In genomic region chrX:139751855-139752254, GRCm38 (mm10) we compare ENCODE assay signal across 10 mouse cellular contexts. TPM values are rescaled to one million over a fixed set of nuclear protein-coding genes. Genes with fewer than 3 reads are reported as not detected.
DNase-seq lines count a peak whose midpoint lies in the region; ATAC-seq and TF ChIP-seq lines count a peak whose summit lies in the region.
"Had no signal": no experiment of that assay in that cellular context is flagged by ENCODE, and none has a peak within 500 bp of the region (broad histone marks: within the 10 kb centered on the region; RNA-seq: fewer than 3 reads in every experiment).

No protein-coding gene starts in this region.

- TF ChIP-seq CTCF in E14TG2a.4 (conservative IDR thresholded peaks at IDR 0.05; ENCODE audit: low read length), result peak; percentile 50
- peak; percentile 84 for TF ChIP-seq CTCF in layer of hippocampus, adult 2 months (conservative IDR thresholded peaks at IDR 0.05)

- H3K9me3 ChIP-seq in E14TG2a.4 (ENCODE audit: low read length), result no peaks in the 10 kb centered on the region
- H3K9me3 ChIP-seq in neural tube, embryonic 11.5 days (ENCODE audit: control insufficient read depth, low read length), result no peaks in the 10 kb centered on the region
- no peaks in the 10 kb centered on the region for H3K9me3 ChIP-seq in midbrain, embryonic 11.5 days (ENCODE audit: control insufficient read depth, low read length)

- no peak overlapping the region for H3K4me2 ChIP-seq in neural tube, embryonic 11.5 days (ENCODE audit: low read depth)
- H3K4me2 ChIP-seq in midbrain, embryonic 11.5 days, result no peak overlapping the region
- H3K4me2 ChIP-seq: midbrain, embryonic 12.5 days had no signal

- WGBS in neural tube, embryonic 11.5 days, result 4% methylated on average over 1 of the region's 1 CpGs
- WGBS in midbrain, embryonic 11.5 days, result 0% methylated on average over 1 of the region's 1 CpGs

- no peak overlapping the region for H3K4me3 ChIP-seq in E14TG2a.4 (replicated peaks; ENCODE audit: low read length)
- no peak overlapping the region for H3K4me3 ChIP-seq in layer of hippocampus, adult 2 months
- no peak overlapping the region for H3K4me3 ChIP-seq in neural tube, embryonic 11.5 days (ENCODE audit: low read depth, low read length)
- H3K4me3 ChIP-seq in midbrain, embryonic 11.5 days (ENCODE audit: low read depth, low read length), result no peak overlapping the region
- H3K4me3 ChIP-seq: midbrain, embryonic 12.5 days had no signal

- no peak overlapping the region for H3K9ac ChIP-seq in neural tube, embryonic 11.5 days (ENCODE audit: low read length)
- H3K9ac ChIP-seq in midbrain, embryonic 11.5 days (ENCODE audit: low read length), result no peak overlapping the region
- H3K9ac ChIP-seq: midbrain, embryonic 12.5 days had no signal

- no peak for ATAC-seq in neural tube, embryonic 11.5 days (ENCODE audit: insufficient read depth, low FRiP score, low TSS enrichment)
- ATAC-seq in midbrain, embryonic 11.5 days (ENCODE audit: low FRiP score), result no peak

- H3K4me1 ChIP-seq in E14TG2a.4 (replicated peaks; ENCODE audit: low read depth, low read length), result no peaks in the 10 kb centered on the region
- H3K4me1 ChIP-seq in neural tube, embryonic 11.5 days (ENCODE audit: control insufficient read depth, insufficient read depth, low read length), result no peaks in the 10 kb centered on the region
- no peaks in the 10 kb centered on the region for H3K4me1 ChIP-seq in midbrain, embryonic 11.5 days (ENCODE audit: control insufficient read depth, insufficient read depth, low read length)
- H3K4me1 ChIP-seq: midbrain, embryonic 12.5 days had no signal

- peak; percentile 7 for DNase-seq in layer of hippocampus, adult 11-12 months (ENCODE audit: low spot score)
- no peak for DNase-seq in layer of hippocampus, adult 9-10 months (ENCODE audit: low spot score)
- peak; percentile 56 for DNase-seq in adipocyte (ENCODE audit: low spot score)
- DNase-seq in embryo, embryonic 10 days (ENCODE audit: low spot score), result peak; percentile 68
- peak in 1 of 2 experiments; percentile 45 for DNase-seq in layer of hippocampus, adult 2 months (ENCODE audit: low spot score in 2 of 2)
- DNase-seq in neural tube, embryonic 11.5 days (ENCODE audit: low spot score), result peak; percentile 27
- DNase-seq in midbrain, embryonic 11.5 days (ENCODE audit: low spot score, missing footprints), result no peak

- no peak overlapping the region for H3K27ac ChIP-seq in layer of hippocampus, adult 2 months
- H3K27ac ChIP-seq in neural tube, embryonic 11.5 days (ENCODE audit: low read depth, low read length), result no peak overlapping the region
- H3K27ac ChIP-seq in midbrain, embryonic 11.5 days (ENCODE audit: low read depth, low read length), result no peak overlapping the region
- H3K27ac ChIP-seq: midbrain, embryonic 12.5 days had no signal

- H3K27me3 ChIP-seq in E14TG2a.4 (ENCODE audit: insufficient read depth, low read length), result no peaks in the 10 kb centered on the region
- H3K27me3 ChIP-seq in neural tube, embryonic 11.5 days (ENCODE audit: control insufficient read depth, insufficient read depth, low read length), result no peaks in the 10 kb centered on the region
- H3K27me3 ChIP-seq in midbrain, embryonic 11.5 days (ENCODE audit: control insufficient read depth, insufficient read depth, low read length), result no peaks in the 10 kb centered on the region
- H3K27me3 ChIP-seq: midbrain, embryonic 12.5 days had no signal

- no peaks in the 10 kb centered on the region for H3K36me3 ChIP-seq in E14TG2a.4 (ENCODE audit: insufficient read depth, low read length)
- no peaks in the 10 kb centered on the region for H3K36me3 ChIP-seq in neural tube, embryonic 11.5 days (ENCODE audit: control insufficient read depth, insufficient read depth, low read length)
- H3K36me3 ChIP-seq in midbrain, embryonic 11.5 days (ENCODE audit: control insufficient read depth, insufficient read depth, low read length), result no peaks in the 10 kb centered on the region
- H3K36me3 ChIP-seq: midbrain, embryonic 12.5 days had no signal

RNA-seq across cellular contexts. Expression of gene Ripply1, which starts 30.3 kb away (rescaled TPM):
- total RNA-seq in layer of hippocampus, adult 2 months (2021), result not detected
- not detected in 2 replicates for polyA plus RNA-seq in neural tube, embryonic 11.5 days (2014; fragmentation: Nextera tagmentation; extraction: Ambion mirVana)
- polyA plus RNA-seq in midbrain, embryonic 11.5 days (2014; fragmentation: Nextera tagmentation; extraction: Ambion mirVana), result 0.34 TPM in 1 of 2 replicates, not detected in the other
- total RNA-seq: gastrocnemius, postnatal 36 days had no signal

RNA-seq across cellular contexts. Expression of gene Gm15013, which starts 37.6 kb away (rescaled TPM):
- total RNA-seq in layer of hippocampus, adult 2 months (2021), result not detected
- not detected in 2 replicates for polyA plus RNA-seq in neural tube, embryonic 11.5 days (2014; fragmentation: Nextera tagmentation; extraction: Ambion mirVana)
- polyA plus RNA-seq in midbrain, embryonic 11.5 days (2014; fragmentation: Nextera tagmentation; extraction: Ambion mirVana), result 0.34 TPM in 1 of 2 replicates, not detected in the other
- total RNA-seq: gastrocnemius, postnatal 36 days had no signal

RNA-seq across cellular contexts. Expression of gene Cldn2, which starts 48.8 kb away (rescaled TPM):
- under 1 TPM; 0.34 to 0.82 TPM for total RNA-seq in layer of hippocampus, adult 2 months (2021)
- polyA plus RNA-seq in neural tube, embryonic 11.5 days (2014; fragmentation: Nextera tagmentation; extraction: Ambion mirVana), result 0.30 and 0.32 TPM in 2 replicates
- polyA plus RNA-seq in midbrain, embryonic 11.5 days (2014; fragmentation: Nextera tagmentation; extraction: Ambion mirVana), result 0.17 and 0.23 TPM in 2 replicates
- total RNA-seq: gastrocnemius, postnatal 36 days had no signal

Comparison
In these comparisons a context has a peak if more than half of its experiments do, and no peak if none do; other contexts are left out.
1. DNase-seq: peak in layer of hippocampus, adult 11-12 months (single experiment), adipocyte (single experiment), embryo, embryonic 10 days (single experiment) and neural tube, embryonic 11.5 days (single experiment); none in layer of hippocampus, adult 9-10 months (single experiment) and midbrain, embryonic 11.5 days (single experiment).